Mouse (Mus musculus): Measurements from ENCODE around the gene Eno3. TPM values are rescaled to one million over a fixed set of nuclear protein-coding genes. Genes with fewer than 3 reads are reported as not detected.

The Eno3 gene
- polyA plus RNA-seq, 1 experiment from 2014 or later: 13.9 TPM

Small RNAs within 50 kb of the gene (microRNA-seq; reads per million reads assigned to microRNA genes)
- gene Mir6925: not detected

Other genes with a start within 250 kb of the Eno3 start
- 31.5 and 33.8 TPM in 2 replicates for gene Pelp1, start 247.2 kb upstream of the Eno3 start, polyA plus RNA-seq (2015; fragmentation: Nextera tagmentation; extraction: Ambion mirVana)
- 15.0 and 19.4 TPM in 2 replicates for gene Arrb2, start 224.6 kb upstream of the Eno3 start, polyA plus RNA-seq (2015; fragmentation: Nextera tagmentation; extraction: Ambion mirVana)
- 36.1 and 40.6 TPM in 2 replicates for gene Med11, start 205.3 kb upstream of the Eno3 start, polyA plus RNA-seq (2015; fragmentation: Nextera tagmentation; extraction: Ambion mirVana)
- 0.73 and 0.75 TPM in 2 replicates for gene Zmynd15, start 197.8 kb upstream of the Eno3 start, polyA plus RNA-seq (2015; fragmentation: Nextera tagmentation; extraction: Ambion mirVana)
- gene Cxcl16, start 197.2 kb upstream of the Eno3 start, polyA plus RNA-seq (2015; fragmentation: Nextera tagmentation; extraction: Ambion mirVana): 7.3 and 8.8 TPM in 2 replicates
- 65.0 and 71.2 TPM in 2 replicates for gene Tm4sf5, start 152.0 kb upstream of the Eno3 start, polyA plus RNA-seq (2015; fragmentation: Nextera tagmentation; extraction: Ambion mirVana)
- 0.62 TPM in 1 of 2 replicates, not detected in the other for gene Vmo1, start 142.6 kb upstream of the Eno3 start, polyA plus RNA-seq (2015; fragmentation: Nextera tagmentation; extraction: Ambion mirVana)
- gene Gltpd2, start 138.0 kb upstream of the Eno3 start, polyA plus RNA-seq (2015; fragmentation: Nextera tagmentation; extraction: Ambion mirVana): 2.1 and 3.3 TPM in 2 replicates
- gene Psmb6, start 131.8 kb upstream of the Eno3 start, polyA plus RNA-seq (2015; fragmentation: Nextera tagmentation; extraction: Ambion mirVana): 689 and 690 TPM in 2 replicates
- not detected in 2 replicates for gene Gm40193, start 124.3 kb upstream of the Eno3 start, polyA plus RNA-seq (2015; fragmentation: Nextera tagmentation; extraction: Ambion mirVana)
- gene Pld2, start 117.1 kb upstream of the Eno3 start, polyA plus RNA-seq (2015; fragmentation: Nextera tagmentation; extraction: Ambion mirVana): 12.9 and 13.7 TPM in 2 replicates
- gene Mink1, start 94.3 kb upstream of the Eno3 start, polyA plus RNA-seq (2015; fragmentation: Nextera tagmentation; extraction: Ambion mirVana): 14.9 and 15.9 TPM in 2 replicates
- 0.23 TPM in 1 of 2 replicates, not detected in the other for gene 4930544D05Rik, start 41.4 kb upstream of the Eno3 start, polyA plus RNA-seq (2015; fragmentation: Nextera tagmentation; extraction: Ambion mirVana)
- not detected in 2 replicates for gene Chrne, start 38.0 kb upstream of the Eno3 start, polyA plus RNA-seq (2015; fragmentation: Nextera tagmentation; extraction: Ambion mirVana)
- 0.09 and 0.19 TPM in 2 replicates for gene Gp1ba, start 18.1 kb upstream of the Eno3 start, polyA plus RNA-seq (2015; fragmentation: Nextera tagmentation; extraction: Ambion mirVana)
- gene Rnf167, start 10.0 kb upstream of the Eno3 start, polyA plus RNA-seq (2015; fragmentation: Nextera tagmentation; extraction: Ambion mirVana): 97.2 and 108 TPM in 2 replicates
- gene Slc25a11, start 9.7 kb upstream of the Eno3 start, polyA plus RNA-seq (2015; fragmentation: Nextera tagmentation; extraction: Ambion mirVana): 150 and 151 TPM in 2 replicates
- 1,701 and 2,042 TPM in 2 replicates for gene Pfn1, start 2.6 kb upstream of the Eno3 start, polyA plus RNA-seq (2015; fragmentation: Nextera tagmentation; extraction: Ambion mirVana)
- gene Spag7, start 12.2 kb downstream of the Eno3 start, polyA plus RNA-seq (2015; fragmentation: Nextera tagmentation; extraction: Ambion mirVana): 152 and 156 TPM in 2 replicates
- 13.0 and 15.5 TPM in 2 replicates for gene Camta2, start 30.9 kb downstream of the Eno3 start, polyA plus RNA-seq (2015; fragmentation: Nextera tagmentation; extraction: Ambion mirVana)
- 1.1 and 1.4 TPM in 2 replicates for gene Inca1, start 43.0 kb downstream of the Eno3 start, polyA plus RNA-seq (2015; fragmentation: Nextera tagmentation; extraction: Ambion mirVana)
- gene Kif1c, start 43.3 kb downstream of the Eno3 start, polyA plus RNA-seq (2015; fragmentation: Nextera tagmentation; extraction: Ambion mirVana): 4.2 and 4.6 TPM in 2 replicates
- 5.5 and 6.9 TPM in 2 replicates for gene Zfp3, start 107.0 kb downstream of the Eno3 start, polyA plus RNA-seq (2015; fragmentation: Nextera tagmentation; extraction: Ambion mirVana)
- gene Scimp, start 155.4 kb downstream of the Eno3 start, polyA plus RNA-seq (2015; fragmentation: Nextera tagmentation; extraction: Ambion mirVana): 0.35 and 0.61 TPM in 2 replicates
- 36.8 and 41.1 TPM in 2 replicates for gene Rabep1, start 187.6 kb downstream of the Eno3 start, polyA plus RNA-seq (2015; fragmentation: Nextera tagmentation; extraction: Ambion mirVana)

Data from stomach, embryonic 15.5 days (tissue).